Mouse (Mus musculus): Measurements from ENCODE around the gene Nol3. TPM values are rescaled to one million over a fixed set of nuclear protein-coding genes. Genes with fewer than 3 reads are reported as not detected.

Gene Nol3
- polyA plus RNA-seq, 1 experiment from 2014 or later, result 1.2 TPM

DNA sequence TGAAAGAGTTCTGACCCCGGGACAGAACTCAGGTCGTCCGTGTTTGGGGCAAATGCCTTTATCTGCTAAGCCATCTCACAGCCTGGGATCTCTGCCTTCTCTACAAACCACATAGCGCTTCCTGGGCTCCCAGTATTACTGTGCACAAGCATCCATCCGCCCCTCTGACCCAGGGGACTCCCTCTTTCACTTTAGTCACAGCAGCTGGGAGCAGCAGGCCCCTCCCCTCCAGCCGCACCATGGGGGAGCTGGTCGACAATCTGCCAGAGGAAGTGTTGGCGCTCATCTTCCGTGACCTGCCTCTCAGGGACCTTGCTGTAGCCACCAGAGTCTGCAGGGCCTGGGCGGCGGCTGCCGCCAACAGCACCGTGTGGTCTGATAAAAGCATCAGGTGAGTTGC is 9.2 kb upstream of the Nol3 start:
- H3K27me3 ChIP-seq (ENCODE audit: control insufficient read depth, insufficient read depth, low read length), result peaks cover 2% of the 10 kb centered on the region; the same call in 1 of the 2 replicates
- no peak overlapping the region for H3K9ac ChIP-seq (ENCODE audit: low read length)

DNA sequence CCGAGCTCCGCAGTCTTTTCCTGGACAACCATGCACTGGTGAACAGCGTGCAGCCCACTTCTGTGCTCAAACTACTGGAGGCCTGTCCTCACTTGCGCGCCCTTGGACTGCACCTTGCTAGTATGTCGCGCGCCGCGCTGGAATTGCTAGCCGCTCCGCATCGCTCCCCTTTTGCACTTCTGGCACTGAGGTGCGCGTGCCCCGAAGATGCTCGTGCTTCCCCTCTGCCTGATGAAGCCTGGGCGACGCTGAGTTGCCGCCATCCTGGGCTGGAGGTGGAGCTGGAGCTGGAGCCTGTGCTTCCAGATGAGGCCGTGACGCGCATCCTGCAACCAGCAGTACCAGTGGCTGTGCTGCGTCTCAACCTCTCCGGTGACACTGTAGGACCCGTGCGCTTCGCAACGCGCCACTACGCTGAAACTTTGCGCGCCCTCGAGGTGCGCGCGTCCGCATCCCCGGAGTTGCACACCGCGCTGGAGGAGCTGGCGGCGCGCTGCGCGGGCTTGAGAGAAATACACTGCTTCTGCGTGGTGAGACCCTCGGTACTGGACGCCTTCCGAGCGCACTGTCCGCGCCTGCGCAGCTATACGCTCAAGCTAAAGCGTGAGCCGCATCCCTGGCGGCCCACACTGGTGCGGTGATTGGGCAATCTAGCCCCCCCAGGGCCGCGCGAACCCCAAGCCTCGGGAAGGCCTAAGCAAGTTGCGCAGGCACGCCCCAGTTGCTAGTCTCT is 7.4 kb upstream of the Nol3 start:
- H3K4me3 ChIP-seq (ENCODE audit: low read depth, low read length), result peak overlapping the region; percentile 40
- DNase-seq (ENCODE audit: low spot score) (peak; percentile 39), ATAC-seq (ENCODE audit: low FRiP score, low TSS enrichment) (no peak)
- peak overlapping the region; percentile 73 for H3K4me2 ChIP-seq (replicated peaks; ENCODE audit: low read depth)
- no peak overlapping the region; the same call in 1 of the 2 replicates for H3K27ac ChIP-seq (replicated peaks)
- H3K9ac ChIP-seq (ENCODE audit: low read length), result peak overlapping the region; percentile 35
- 14% methylated on average over 65 of the region's 65 CpGs for WGBS
- H3K4me1 ChIP-seq (replicated peaks; ENCODE audit: control insufficient read depth, insufficient read depth), result 0 out of 2 replicates have a peak, but pooled peaks cover 9% of the 10 kb centered on the region
- no peaks in the 10 kb centered on the region; the same call in 1 of the 2 replicates for H3K36me3 ChIP-seq (ENCODE audit: control insufficient read depth, insufficient read depth, low read length)
- TF ChIP-seq EP300 (optimal IDR thresholded peaks at IDR 0.05), result no peak
- no peaks in the 10 kb centered on the region for H3K9me3 ChIP-seq (ENCODE audit: control insufficient read depth, low read length)
- peaks cover 4% of the 10 kb centered on the region; the same call in 1 of the 2 replicates for H3K27me3 ChIP-seq (ENCODE audit: control insufficient read depth, insufficient read depth, low read length)

More for the DNA sequence above, 9.2 kb upstream of the Nol3 start:
- ATAC-seq (ENCODE audit: low FRiP score, low TSS enrichment), result no peak
- TF ChIP-seq EP300 (optimal IDR thresholded peaks at IDR 0.05) (no peak), CTCF (IDR thresholded peaks at IDR 0.05; ENCODE audit: low read depth) (no peak)
- no peaks in the 10 kb centered on the region; the same call in 1 of the 2 replicates for H3K36me3 ChIP-seq (ENCODE audit: control insufficient read depth, insufficient read depth, low read length)
- H3K27ac ChIP-seq (replicated peaks), result no peak overlapping the region
- 63% methylated on average over 13 of the region's 13 CpGs for WGBS
- no peak overlapping the region for H3K4me2 ChIP-seq (replicated peaks; ENCODE audit: low read depth)
- no peaks in the 10 kb centered on the region for H3K9me3 ChIP-seq (ENCODE audit: control insufficient read depth, low read length)
- H3K4me3 ChIP-seq (ENCODE audit: low read depth, low read length), result no peak overlapping the region
- 0 out of 2 replicates have a peak, but pooled peaks cover 9% of the 10 kb centered on the region for H3K4me1 ChIP-seq (replicated peaks; ENCODE audit: control insufficient read depth, insufficient read depth)
- no peak for DNase-seq (ENCODE audit: low spot score)

DNA sequence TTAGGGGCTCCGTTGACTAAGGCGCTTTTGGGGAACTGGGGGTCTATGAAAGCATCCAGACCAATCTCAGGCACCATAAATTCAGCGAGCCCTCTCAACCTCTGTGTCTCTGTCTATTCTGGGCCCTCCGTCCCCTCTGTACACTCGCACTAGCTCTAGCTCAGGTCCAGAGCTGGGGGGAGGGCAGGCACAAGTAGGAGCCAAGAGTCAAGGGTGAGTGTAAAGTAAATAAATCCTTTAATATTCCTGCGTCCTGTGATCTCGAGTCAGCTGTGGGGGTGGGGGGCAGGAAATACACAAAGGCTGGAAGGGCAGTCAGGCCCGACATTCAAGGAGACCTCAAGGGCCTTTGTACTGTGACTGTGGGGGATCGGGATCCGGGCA is 6.9 kb upstream of the Nol3 start:
- peak overlapping the region; percentile 40 for H3K4me3 ChIP-seq (ENCODE audit: low read depth, low read length)
- TF ChIP-seq EP300 (optimal IDR thresholded peaks at IDR 0.05), result no peak
- TF ChIP-seq CTCF (IDR thresholded peaks at IDR 0.05; ENCODE audit: low read depth), result no peak
- no peaks in the 10 kb centered on the region for H3K9me3 ChIP-seq (ENCODE audit: control insufficient read depth, low read length)
- 0 out of 2 replicates have a peak, but pooled peaks cover 9% of the 10 kb centered on the region for H3K4me1 ChIP-seq (replicated peaks; ENCODE audit: control insufficient read depth, insufficient read depth)
- H3K9ac ChIP-seq (ENCODE audit: low read length), result peak overlapping the region; percentile 48
- H3K36me3 ChIP-seq (ENCODE audit: control insufficient read depth, insufficient read depth, low read length), result no peaks in the 10 kb centered on the region; the same call in 1 of the 2 replicates
- no peak for DNase-seq (ENCODE audit: low spot score)
- H3K27me3 ChIP-seq (ENCODE audit: control insufficient read depth, insufficient read depth, low read length), result peaks cover 4% of the 10 kb centered on the region; the same call in 1 of the 2 replicates
- H3K27ac ChIP-seq (replicated peaks), result no peak overlapping the region; the same call in 1 of the 2 replicates
- H3K4me2 ChIP-seq (replicated peaks; ENCODE audit: low read depth), result peak overlapping the region; percentile 73
- 23% methylated on average over 8 of the region's 10 CpGs for WGBS
- ATAC-seq (ENCODE audit: low FRiP score, low TSS enrichment), result peak; percentile 7; the same call in 1 of the 2 replicates

GRCm38 (mm10) chr8:105269461-105269947 is 6.4 kb upstream of the Nol3 start, which contains the start of gene Hsf4:
Gene Hsf4 (plus strand): TSS chr8:105269801.
- peaks cover 4% of the 10 kb centered on the region; the same call in 1 of the 2 replicates for H3K27me3 ChIP-seq (ENCODE audit: control insufficient read depth, insufficient read depth, low read length)
- 0 out of 2 replicates have a peak, but pooled peaks cover 9% of the 10 kb centered on the region for H3K4me1 ChIP-seq (replicated peaks; ENCODE audit: control insufficient read depth, insufficient read depth)
- peak within 1 kb of the TSS; percentile 40 for H3K4me3 ChIP-seq (ENCODE audit: low read depth, low read length)
- TF ChIP-seq CTCF (IDR thresholded peaks at IDR 0.05; ENCODE audit: low read depth) (no peak), EP300 (optimal IDR thresholded peaks at IDR 0.05) (no peak)
- peak within 1 kb of the TSS; percentile 48 for H3K9ac ChIP-seq (ENCODE audit: low read length)
- DNase-seq (ENCODE audit: low spot score) (peak; percentile 74), ATAC-seq (ENCODE audit: low FRiP score, low TSS enrichment) (peak; percentile 45)
- H3K9me3 ChIP-seq (ENCODE audit: control insufficient read depth, low read length), result no peaks in the 10 kb centered on the region
- no peaks in the 10 kb centered on the region; the same call in 1 of the 2 replicates for H3K36me3 ChIP-seq (ENCODE audit: control insufficient read depth, insufficient read depth, low read length)
- peak within 1 kb of the TSS; percentile 73 for H3K4me2 ChIP-seq (replicated peaks; ENCODE audit: low read depth)
- WGBS, result 2% methylated on average over 42 of the region's 42 CpGs
- no peak within 1 kb of the TSS; the same call in 1 of the 2 replicates for H3K27ac ChIP-seq (replicated peaks)

DNA sequence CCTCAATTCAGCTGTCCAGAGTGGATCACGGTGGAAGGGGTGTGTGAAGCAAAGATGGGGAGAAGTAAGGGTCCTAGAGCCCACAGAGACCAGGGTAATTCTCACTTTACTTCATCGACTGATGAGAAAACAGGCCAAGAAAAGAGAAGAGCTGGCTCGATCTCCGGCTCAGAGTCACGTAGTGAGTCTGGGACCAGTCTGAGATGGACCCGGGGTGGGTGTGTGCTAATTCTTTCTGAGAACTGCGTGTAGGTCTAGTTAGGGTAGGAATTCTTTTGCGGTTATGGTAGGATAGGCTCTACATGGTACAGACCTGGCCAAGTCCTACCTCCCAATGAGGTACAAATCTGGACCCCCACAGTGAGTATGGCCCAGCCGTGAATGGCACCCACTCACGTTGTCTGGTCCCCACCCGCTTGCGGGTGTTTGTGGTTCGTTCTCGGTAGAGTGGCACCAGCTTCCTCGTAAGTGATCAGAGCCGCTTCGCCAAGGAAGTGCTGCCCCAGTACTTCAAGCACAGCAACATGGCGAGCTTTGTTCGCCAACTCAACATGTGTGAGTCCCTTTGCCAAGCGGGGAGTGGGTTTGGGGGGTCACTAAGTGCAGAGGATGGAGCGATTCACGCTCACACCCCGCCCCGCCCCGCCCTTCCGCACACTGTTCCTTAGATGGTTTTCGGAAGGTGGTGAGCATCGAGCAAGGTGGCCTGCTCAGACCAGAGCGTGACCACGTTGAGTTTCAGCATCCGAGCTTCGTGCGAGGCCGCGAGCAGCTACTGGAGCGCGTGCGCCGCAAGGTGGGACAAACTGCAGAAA is 5.6 kb upstream of the Nol3 start:
- Histone ChIP-seq H3K9ac (ENCODE audit: low read length) (no peak overlapping the region), H3K4me2 (replicated peaks; ENCODE audit: low read depth) (peak overlapping the region; percentile 73), H3K27me3 (ENCODE audit: control insufficient read depth, insufficient read depth, low read length) (peaks cover 4% of the 10 kb centered on the region; the same call in 1 of the 2 replicates), H3K36me3 (ENCODE audit: control insufficient read depth, insufficient read depth, low read length) (no peaks in the 10 kb centered on the region; the same call in 1 of the 2 replicates), H3K4me1 (replicated peaks; ENCODE audit: control insufficient read depth, insufficient read depth) (0 out of 2 replicates have a peak, but pooled peaks cover 5% of the 10 kb centered on the region), H3K27ac (replicated peaks) (no peak overlapping the region), H3K4me3 (ENCODE audit: low read depth, low read length) (peak overlapping the region; percentile 40), H3K9me3 (ENCODE audit: control insufficient read depth, low read length) (no peaks in the 10 kb centered on the region)
- TF ChIP-seq CTCF (IDR thresholded peaks at IDR 0.05; ENCODE audit: low read depth) (no peak), EP300 (optimal IDR thresholded peaks at IDR 0.05) (no peak)
- ATAC-seq (ENCODE audit: low FRiP score, low TSS enrichment), result 0 out of 2 replicates have a peak, but pooled peaks have one; percentile 1
- WGBS, result 13% methylated on average over 39 of the region's 39 CpGs
- peak; percentile 40 for DNase-seq (ENCODE audit: low spot score)

Measured in stomach, postnatal 0 days (tissue).